Mouse (Mus musculus) left cerebral cortex, postnatal 10 days (tissue): Measurements from ENCODE around the gene Ctnnbl1. TPM values are rescaled to one million over a fixed set of nuclear protein-coding genes. Genes with fewer than 3 reads are reported as not detected.

Experiments
- DNase-seq, 2 experiments: peaks; one replicate each; pipeline ENCODE4 v3.0.0; 2021 to 2022; ENCODE audit warnings: low spot score in 2 of 2, mixed read lengths in 1 of 2; ENCODE audit errors: extremely low spot score in 1 of 2
- intact Hi-C: fragments of 180-260 bp; cut with DNase I; formaldehyde crosslinking; loops from one replicate; pipeline ENCODE4 v1.15.1; 2025
- total RNA-seq, 2 experiments: library from RNA; stranded (reverse); gene quantifications; 2 replicates each; pipeline ENCODE4 v1.2.3; 2021

The Ctnnbl1 gene
- total RNA-seq, 2 experiments from 2014 or later: 25.2 to 26.6 TPM

GRCm38 (mm10) chr2:157853135-157853534, 115.9 kb downstream of the Ctnnbl1 start:
- peak in 1 of 2 experiments; percentile 16 for DNase-seq
- intact Hi-C loops: no loop called here

GRCm38 (mm10) chr2:157855814-157856213, 118.6 kb downstream of the Ctnnbl1 start:
- intact Hi-C loops: loop anchor here (5.0 kb wide), 1 partner anchor 54 kb away; no protein-coding TSS in a partner anchor
- DNase-seq: no peak

DNA sequence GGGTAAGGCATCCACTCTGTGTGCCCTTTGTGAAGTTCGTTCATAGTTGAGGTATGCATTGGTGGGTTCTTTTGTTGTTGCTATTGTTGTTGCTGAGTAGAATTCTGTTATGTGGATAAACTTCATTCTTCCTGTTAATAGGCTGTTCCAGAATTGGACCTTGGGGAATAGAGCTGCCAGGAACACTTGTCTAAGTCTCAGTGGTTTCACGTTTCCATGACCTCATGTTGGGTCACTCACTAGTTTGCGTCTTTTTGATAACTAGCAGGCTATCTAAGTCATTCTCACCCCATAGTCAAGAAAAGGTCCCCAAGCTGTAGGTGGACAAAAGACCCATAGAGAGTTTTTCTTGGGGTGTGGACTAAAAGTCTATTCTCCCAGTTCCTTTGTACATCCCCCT, 120.3 kb downstream of the Ctnnbl1 start:
- intact Hi-C loops: loop anchor here (5.0 kb wide), 1 partner anchor 55 kb away; no protein-coding TSS in a partner anchor
- no peak for DNase-seq

DNA sequence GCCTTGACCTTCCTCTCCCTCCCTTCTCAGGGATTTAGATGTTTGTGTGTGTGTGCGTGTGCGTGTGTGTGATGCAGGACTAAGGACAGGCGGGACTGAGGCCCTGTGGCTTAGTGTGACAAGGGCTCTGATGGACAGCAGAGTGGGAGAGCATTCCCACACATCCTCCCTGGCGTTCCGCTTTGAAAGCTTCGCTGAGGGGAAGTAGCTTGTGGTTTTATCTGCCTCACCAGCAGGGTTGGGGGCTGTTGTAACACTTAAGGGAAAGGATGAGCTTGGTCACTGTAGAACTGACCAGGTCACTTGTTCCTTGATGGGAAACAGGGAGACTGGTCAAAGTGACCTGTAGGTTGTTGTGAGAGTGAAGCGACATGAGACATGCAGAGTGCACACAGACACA, 121.1 kb downstream of the Ctnnbl1 start:
- no peak for DNase-seq
- intact Hi-C loops: loop anchor here (5.0 kb wide), 1 partner anchor 56 kb away; no protein-coding TSS in a partner anchor

DNA sequence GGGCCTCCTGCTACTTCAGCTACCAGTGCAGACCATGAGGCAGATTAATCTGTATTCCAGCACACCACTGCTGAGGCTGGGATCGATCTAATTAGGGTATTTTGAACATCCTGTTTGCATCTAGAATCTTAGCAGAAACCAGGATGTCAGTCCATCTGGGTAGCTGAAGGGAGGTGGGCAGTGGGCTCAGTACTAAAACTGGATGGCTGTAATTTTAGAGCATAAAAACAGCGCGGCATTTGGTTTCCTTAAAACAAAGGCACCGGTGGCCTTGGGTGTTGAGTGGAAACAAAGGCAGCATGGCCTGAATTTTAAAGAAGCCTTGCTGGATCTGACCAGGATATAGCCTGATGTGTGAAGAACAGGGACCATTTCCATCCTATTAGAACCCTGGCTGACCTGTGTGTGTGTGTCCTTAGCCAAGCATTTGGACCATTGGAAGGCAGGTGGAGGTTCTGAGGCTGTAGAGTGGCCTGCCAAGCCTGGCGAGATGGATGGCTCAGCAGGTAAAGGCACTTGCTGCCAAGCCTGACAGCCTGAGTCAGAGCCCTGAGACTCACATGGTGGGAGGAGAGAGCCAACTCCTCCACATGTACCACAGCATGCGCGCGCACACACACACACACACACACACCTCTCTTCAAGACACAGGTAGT, 122.0 kb downstream of the Ctnnbl1 start:
- peak in 1 of 2 experiments; percentile 45 for DNase-seq
- intact Hi-C loops: loop anchor here (5.0 kb wide), 1 partner anchor 57 kb away; no protein-coding TSS in a partner anchor

- intact Hi-C loops: no loop called here
- no peak for DNase-seq
Observed at GRCm38 (mm10) chr2:157861273-157861944, 124.2 kb downstream of the Ctnnbl1 start.

- intact Hi-C loops: no loop called here
- DNase-seq: no peak
Observed at GRCm38 (mm10) chr2:157862306-157862705, 125.1 kb downstream of the Ctnnbl1 start.

DNA sequence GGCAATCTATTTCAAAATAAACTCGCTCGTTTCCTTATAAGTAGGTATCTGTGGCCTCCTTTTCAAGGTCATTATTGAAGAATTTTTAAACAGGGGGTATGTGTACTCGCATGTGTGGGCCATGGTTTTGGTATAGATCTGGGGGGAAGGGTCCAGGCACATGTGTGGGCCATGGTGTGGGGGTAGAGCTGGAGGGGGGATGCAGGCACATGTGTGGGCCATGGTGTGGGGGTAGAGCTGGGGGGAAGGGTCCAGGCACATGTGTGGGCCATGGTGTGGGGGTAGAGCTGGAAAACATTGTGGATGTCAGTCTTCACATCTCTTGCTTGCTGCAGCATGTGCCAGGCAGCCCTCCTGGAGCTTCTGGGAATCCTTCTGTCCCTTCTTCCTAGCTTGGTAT, 129.9 kb downstream of the Ctnnbl1 start:
- intact Hi-C loops: no loop called here
- DNase-seq: no peak

DNA sequence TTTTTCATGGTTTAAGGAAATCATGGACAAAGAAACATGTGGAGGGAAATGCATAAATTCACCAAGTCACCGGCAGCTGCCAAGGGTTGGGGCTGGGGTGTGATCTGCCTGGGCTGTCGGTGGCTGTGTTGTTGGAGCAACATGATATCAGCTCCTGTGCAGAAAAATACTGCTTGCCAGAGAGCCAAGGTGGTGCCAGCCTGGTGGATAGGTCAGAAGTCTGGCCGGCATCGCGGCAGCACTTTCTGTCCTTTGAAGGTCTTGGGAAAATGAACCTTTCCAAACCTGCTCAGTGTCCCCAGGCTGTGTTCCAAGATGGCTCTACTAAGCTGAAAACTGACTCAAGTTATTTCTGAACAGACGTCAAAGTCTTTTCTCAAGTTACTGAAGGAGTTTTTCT, 133.0 kb downstream of the Ctnnbl1 start:
- DNase-seq: no peak
- intact Hi-C loops: no loop called here

- intact Hi-C loops: no loop called here
Observed at GRCm38 (mm10) chr2:157873223-157873622, 136.0 kb downstream of the Ctnnbl1 start.

GRCm38 (mm10) chr2:157873691-157874090, 136.5 kb downstream of the Ctnnbl1 start:
- no peak for DNase-seq

More at GRCm38 (mm10) chr2:157873223-157873622, 136.0 kb downstream of the Ctnnbl1 start:
- peak; percentile 42 to 46 for DNase-seq

DNA sequence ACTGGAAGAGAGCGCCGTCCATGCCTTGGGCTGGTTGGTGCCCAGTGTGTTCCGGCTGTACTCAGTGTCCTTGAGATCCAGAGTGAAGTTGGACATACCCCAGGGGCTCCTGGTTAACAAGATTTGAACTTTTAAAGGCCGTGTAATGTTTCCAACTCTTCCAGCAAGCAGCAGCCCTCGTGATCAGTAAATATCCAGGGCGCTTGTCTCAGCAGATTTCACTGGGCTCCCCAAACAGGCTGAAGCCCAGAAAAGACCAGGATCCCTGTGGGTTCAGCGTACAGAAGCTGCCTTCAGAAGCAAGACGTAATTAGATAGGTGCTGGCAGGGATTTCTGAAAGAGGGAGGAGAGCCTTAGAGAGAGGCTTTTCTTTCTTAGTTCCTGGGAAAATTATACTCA, 137.9 kb downstream of the Ctnnbl1 start:
- intact Hi-C loops: no loop called here
- DNase-seq: no peak

More at GRCm38 (mm10) chr2:157873691-157874090, 136.5 kb downstream of the Ctnnbl1 start:
- intact Hi-C loops: no loop called here

GRCm38 (mm10) chr2:157877394-157877793, 140.2 kb downstream of the Ctnnbl1 start:
- intact Hi-C loops: no loop called here
- no peak for DNase-seq

DNA sequence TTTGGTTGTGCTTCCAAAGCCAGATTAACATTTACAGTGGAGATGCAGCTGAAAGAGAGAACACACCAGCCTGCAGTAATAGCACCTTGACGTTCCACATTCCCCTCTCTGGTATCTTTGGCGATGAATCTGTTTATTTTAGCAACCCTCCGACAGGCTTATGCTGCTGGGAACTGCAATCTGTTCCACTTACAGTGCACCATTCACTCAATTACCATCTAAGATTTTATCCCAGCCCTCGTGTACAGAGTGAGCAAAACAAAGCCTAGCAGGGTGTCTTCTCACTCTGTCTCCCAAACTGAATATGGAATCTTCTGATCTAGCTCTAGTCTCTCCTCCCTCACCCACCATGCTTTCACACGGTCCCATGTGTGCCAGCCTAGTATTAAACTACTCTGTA, 140.8 kb downstream of the Ctnnbl1 start:
- intact Hi-C loops: no loop called here
- peak in 1 of 2 experiments; percentile 46 for DNase-seq

DNA sequence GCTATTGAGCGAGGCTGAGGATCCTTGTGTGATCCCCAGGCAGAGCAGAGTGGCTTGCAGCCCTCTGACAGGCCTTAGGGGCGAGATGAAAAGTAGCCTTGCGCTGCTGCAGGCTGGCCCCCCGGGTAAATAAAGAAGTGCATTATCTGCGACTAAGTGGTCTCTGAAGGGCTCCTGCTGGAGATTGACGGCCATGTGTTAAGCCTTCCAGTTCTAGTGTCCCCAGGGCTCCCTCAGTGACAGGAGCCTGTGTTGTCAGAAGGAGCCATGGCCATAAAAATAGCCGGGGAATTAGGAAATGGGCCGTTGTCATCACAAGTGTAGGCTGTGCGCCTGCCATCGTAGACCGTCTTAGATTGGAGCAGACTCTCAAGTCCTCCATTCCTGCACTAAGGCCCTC, 144.7 kb downstream of the Ctnnbl1 start:
- DNase-seq: no peak
- intact Hi-C loops: no loop called here

GRCm38 (mm10) chr2:157887275-157888025, 150.2 kb downstream of the Ctnnbl1 start:
- DNase-seq: no peak

GRCm38 (mm10) chr2:157891166-157891565, 154.0 kb downstream of the Ctnnbl1 start:
- no peak for DNase-seq

More at GRCm38 (mm10) chr2:157887275-157888025, 150.2 kb downstream of the Ctnnbl1 start:
- intact Hi-C loops: no loop called here

DNA sequence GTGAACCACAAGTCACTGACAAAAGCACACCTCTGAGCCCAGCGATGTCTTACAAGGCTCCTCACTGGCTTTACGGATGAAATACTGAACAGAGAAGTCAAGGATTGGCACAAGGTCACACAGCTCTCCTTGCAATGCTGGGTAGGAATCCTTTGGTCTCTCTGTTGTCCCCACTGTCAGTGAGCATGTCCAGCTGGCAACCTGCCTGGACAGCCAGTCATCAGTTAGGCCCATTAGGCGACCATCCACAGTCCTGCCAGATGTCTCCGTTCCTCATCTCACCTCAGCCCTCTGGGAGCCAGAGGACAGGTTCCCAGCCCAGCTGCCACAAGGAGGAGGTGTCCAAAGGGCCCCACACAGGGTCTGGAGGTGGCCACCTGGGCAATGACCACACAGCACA, 159.9 kb downstream of the Ctnnbl1 start:
- intact Hi-C loops: no loop called here
- DNase-seq: no peak

More at GRCm38 (mm10) chr2:157891166-157891565, 154.0 kb downstream of the Ctnnbl1 start:
- intact Hi-C loops: no loop called here

DNA sequence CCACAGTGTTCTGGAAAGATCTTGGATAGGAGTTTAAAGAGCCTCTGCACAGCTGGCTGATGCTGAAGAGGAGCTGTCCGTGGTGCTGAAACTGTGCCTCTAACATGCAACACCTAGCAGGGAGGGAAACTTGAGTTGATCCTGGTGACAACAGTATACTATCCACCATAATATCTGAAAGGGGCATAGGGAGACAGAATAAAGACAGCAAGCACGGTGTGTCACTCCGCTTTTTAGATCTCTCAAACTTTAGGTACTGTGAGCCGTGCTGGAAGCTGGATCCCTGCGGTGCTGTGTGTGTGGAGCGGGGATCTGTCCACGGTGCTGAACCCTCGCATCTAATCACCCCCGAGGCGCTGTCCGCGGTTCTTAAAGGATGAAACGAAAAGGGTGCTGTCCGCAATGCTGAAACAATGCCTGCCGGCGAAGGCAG, 176.0 kb downstream of the Ctnnbl1 start:
- peak in 1 of 2 experiments; percentile 82 for DNase-seq
- intact Hi-C loops: loop anchor here (10.0 kb wide), 1 partner anchor 278 kb away; no protein-coding TSS in a partner anchor
